Mouse (Mus musculus): Measurements from ENCODE around the gene Timm44. TPM values are rescaled to one million over a fixed set of nuclear protein-coding genes. Genes with fewer than 3 reads are reported as not detected.

Gene Timm44
- total RNA-seq, 2 experiments from 2014 or later, result 139 to 155 TPM

DNA sequence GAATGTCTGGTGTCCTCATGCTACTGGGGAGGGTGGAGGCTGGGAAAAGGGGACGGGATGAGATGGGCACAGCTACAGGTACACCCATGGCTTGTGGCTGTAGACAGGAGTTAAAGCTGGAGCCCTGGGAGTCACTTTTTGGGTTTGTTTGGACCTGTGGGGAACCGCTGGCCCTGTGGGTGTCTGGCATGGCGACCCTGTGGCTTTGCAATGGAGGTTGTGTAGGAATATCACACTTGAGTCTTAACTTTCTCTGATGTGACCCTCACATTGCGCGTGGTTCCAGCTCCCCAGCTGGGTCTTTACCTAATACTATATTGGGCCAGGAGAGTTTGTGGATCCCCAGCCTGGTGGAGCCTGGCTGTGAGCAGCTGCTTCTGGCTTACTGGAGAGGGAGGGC is 30.7 kb downstream of the Timm44 start:
- no peak for ATAC-seq (replicated peaks; ENCODE audit: low FRiP score, low TSS enrichment, poor library complexity, severe bottlenecking)

DNA sequence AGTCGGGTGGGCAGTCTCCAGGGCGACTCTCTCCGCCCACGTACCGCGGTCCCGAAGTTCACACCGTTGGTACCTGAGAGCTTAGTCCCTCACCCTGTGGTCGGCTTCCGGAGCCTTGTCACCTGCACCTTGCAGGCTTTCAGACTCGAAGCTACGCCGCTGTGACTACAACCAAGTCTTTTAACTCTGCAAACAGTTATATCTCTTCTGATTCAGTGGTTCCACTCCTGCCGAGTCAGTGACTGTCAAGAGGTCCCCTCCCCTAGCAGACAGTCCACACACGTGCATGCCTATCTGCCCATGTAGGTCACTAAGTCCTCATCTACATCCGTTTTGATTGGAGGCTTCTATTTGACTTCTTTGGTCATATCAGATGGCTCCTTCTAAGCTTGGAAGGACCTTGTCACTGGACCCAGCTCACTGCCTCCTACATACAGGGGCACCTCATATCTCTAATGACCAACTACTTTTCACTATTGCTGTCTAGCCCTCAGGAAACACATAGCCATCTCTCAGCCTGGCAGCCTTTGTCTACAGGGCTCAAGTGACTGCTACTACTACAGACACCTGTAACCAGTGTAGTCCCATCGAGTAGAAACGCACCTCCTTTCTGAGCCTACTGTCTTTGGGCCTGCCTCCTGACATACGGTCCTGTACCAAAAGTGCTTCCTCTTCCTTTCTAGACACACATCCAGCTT is 36.4 kb downstream of the Timm44 start:
- ATAC-seq (replicated peaks; ENCODE audit: low FRiP score, low TSS enrichment, poor library complexity, severe bottlenecking), result peak; percentile 61

DNA sequence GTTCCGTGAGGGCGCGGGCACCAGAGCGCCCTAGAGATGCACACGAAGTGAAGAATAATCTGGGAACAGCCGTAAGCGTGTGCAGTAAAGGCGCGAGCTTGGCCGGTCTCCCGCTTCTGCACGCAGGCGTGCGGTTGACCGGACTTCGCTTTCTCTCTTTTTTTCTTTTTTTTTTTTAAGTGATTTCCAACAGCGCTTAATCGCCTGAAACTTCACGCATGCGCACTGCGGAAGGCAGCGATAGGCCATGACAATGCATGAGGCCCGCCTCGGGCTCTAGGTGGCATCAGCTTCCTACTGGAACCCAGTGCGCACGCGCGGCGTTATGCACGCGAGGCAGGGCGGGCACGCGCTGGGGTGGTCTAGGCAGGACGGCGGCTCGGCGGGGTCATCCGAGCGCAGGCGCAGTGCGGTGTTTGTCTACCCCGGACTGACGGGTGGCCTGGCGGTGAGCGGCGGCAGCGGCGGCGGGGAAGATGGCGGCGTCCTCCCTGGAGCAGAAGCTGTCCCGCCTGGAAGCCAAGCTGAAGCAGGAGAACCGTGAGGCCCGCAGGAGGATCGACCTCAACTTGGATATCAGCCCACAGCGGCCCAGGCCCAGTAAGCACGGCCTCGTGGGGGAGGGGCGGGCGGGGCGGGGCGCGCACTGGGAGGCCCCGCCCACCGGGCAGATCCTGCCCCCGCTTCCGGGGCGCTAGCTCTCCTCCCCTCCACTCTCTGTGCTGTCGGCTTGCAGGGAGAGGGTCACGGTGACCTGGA is 37.1 kb downstream of the Timm44 start, which contains the start of the genes Map2k7 and Gm49320:
TSS of gene Map2k7 (plus strand) at position 307 of the 759 bp plus-strand sequence.
TSS of gene Gm49320 (plus strand) at position 432 of the 759 bp plus-strand sequence.
- ATAC-seq (replicated peaks; ENCODE audit: low FRiP score, low TSS enrichment, poor library complexity, severe bottlenecking), result peak; percentile 83

DNA sequence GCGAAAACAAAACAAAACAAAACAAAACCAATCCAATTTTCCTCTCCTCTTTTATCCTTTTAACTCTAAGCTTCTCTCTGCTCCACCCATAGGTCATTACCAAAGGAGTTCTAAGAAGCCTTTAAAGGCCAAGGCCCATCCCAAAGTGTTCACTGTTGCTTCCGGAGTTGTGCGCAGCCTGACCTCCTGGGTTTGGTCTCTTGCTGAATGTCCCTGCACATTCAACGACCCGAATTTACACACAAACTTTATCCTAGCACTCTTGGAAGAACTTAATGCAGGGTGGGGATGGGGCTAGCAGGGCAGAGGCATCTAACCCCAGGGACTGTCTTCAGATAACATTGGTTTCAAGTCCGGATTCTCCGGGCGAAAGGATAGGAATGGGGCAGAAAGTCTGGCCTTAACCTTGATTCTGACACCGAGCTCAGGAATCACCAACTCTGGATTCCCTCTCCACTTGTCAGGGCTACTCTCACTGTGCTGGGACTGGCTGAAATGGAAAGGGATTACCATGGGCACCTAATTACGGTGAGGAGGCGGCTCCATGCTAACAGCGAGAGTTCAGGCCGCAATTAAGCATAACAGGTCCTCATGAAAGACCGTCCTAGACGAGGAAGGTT is 37.8 kb downstream of the Timm44 start:
- ATAC-seq (replicated peaks; ENCODE audit: low FRiP score, low TSS enrichment, poor library complexity, severe bottlenecking), result peak; percentile 9

DNA sequence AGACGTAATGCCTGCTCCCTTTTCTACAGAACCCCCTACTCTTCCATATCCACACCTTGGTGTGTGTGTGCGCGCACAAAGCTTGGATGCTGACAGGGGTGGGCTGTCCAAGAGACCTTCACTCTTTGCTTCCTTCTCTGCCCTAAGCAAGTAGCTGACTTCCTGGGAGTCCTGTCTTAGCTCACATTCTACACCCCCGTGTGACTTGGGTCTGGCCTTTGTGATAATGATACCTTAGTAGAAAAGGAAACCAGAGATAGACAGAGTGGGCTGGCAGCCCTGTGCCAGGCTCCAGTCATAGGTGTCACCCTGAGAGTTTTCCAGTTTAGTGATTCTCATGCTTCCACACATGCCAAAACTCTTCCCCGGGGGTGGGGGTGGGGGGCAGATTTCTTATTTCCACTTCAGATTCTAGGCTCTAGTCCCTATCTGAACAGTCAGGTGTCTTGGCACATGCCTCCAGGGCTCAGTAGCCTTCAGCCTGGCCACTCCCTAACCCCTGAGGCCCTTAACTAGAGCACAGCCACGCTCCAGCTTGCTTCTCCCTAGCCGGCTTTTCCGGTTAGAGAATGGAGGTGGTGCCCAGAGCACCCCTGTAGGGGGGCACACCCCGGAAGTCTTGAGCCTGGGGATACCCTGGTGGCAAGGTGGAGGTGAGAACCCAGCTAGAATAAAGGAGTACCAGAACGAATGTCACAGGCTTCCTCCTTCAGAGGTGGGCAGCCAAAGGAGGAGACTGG is 44.9 kb downstream of the Timm44 start:
- ATAC-seq (replicated peaks; ENCODE audit: low FRiP score, low TSS enrichment, poor library complexity, severe bottlenecking), result peak; percentile 71

DNA sequence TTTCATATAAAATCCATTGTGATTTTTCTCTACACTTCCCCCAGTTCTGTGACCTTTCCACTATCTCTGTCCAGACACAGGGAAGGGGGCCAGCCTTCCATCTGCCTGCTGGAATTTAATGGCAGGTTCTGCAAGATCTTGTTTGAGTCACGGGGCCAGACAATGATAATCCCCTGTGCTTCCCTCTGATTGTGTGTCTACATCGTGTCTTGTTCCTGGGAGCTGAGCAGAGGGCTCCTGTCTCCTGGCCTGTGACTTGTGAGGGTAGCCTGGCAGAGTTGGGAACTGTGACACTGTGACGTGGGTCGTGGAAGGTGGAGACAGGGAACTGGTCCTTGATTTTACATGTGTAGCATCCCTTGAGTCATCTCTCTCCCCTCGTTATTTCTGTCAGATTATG is 45.9 kb downstream of the Timm44 start:
- ATAC-seq (replicated peaks; ENCODE audit: low FRiP score, low TSS enrichment, poor library complexity, severe bottlenecking), result no peak

DNA sequence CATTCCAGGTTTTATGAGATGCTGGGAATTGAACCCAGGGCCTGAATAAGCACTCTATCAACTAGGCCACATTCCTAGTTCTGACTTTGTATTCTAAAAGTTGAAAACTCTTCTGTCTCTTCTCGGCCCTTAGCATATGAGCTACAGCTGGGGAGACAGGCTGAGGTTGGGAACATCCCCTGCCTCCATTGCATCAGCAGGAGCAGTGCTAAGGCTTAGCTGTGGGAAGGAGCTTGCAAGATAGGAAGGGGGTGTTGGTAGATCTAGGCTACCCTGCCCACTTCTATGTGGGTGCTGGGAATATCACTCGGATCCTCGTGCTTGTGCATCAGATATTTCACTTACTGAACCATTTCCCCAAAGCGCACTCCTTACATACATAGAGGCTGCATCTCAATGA is 47.8 kb downstream of the Timm44 start:
- ATAC-seq (replicated peaks; ENCODE audit: low FRiP score, low TSS enrichment, poor library complexity, severe bottlenecking), result no peak

DNA sequence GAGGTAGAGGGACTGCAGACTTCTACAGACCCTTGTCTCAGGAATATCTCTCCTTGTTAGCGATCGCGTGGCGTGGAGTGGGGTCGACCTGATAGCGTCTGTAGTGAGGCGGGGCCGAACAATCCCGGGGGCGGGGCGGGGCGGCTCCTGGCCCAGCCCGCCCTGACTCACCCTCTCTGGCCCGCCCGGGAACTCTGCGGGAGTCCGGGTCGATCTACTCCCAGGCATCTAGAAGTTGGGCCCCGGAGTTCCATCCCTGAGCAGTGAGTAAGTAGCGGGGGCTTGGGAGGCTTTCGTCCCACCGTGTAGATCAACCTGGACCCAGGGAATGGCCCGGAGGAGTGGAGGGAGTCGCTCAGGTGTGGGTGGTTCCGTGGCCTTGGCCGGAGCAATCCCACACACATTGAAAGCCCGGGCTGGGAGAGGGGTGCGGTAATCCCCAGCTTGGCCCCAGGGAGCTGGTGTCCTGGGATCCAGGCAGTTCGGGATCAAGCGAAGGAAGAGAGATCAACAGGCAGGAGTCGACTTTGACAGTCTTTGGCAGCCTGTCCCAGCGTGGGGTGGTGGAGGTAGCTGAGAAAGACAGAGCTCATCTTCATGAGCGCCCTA is 48.9 kb downstream of the Timm44 start, which contains the start of gene Lrrc8e:
TSS of gene Lrrc8e (plus strand) at position 89 of the 609 bp plus-strand sequence.
- peak; percentile 65 for ATAC-seq (replicated peaks; ENCODE audit: low FRiP score, low TSS enrichment, poor library complexity, severe bottlenecking)

DNA sequence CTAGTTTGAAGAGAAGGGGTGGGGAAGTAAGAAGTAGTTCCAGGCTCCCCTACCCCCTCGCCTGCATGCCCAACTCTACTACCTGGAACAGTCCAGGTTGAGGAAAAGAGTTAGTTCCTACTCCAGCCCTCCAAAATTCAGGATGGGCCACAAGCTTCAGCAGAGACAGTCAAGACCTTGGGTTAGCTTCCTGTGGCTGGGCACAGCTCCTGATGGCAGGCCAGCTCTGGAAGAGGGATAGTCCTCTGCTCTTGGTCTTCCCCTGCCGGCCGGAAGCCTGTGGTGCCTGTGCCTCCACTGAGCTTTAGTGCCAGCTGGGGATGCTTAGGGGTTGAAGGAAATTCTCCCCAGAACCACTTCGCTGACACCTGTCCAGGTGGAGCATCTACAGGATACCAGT is 49.4 kb downstream of the Timm44 start:
- peak; percentile 16; the same call in 1 of the 2 replicates for ATAC-seq (replicated peaks; ENCODE audit: low FRiP score, low TSS enrichment, poor library complexity, severe bottlenecking)

DNA sequence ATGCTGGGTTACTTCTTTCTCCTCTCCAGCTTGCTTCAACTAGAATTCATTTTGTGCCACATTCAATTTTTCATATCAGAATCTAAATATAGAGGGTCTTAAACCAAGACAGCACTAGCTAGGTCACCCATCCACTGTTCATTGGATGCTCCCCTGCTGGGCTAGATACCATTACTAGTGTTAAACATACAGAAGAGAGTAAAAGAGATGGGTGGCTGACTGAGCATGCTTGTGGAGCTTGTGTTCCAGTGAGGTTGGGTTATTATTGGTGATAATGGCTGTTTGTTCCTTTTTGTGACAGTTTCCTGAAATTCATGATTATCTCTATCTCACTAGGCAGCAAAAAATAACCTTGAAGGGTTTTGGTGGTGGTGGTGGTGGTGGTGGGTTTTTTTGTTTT is 53.7 kb downstream of the Timm44 start:
- ATAC-seq (replicated peaks; ENCODE audit: low FRiP score, low TSS enrichment, poor library complexity, severe bottlenecking), result no peak

DNA sequence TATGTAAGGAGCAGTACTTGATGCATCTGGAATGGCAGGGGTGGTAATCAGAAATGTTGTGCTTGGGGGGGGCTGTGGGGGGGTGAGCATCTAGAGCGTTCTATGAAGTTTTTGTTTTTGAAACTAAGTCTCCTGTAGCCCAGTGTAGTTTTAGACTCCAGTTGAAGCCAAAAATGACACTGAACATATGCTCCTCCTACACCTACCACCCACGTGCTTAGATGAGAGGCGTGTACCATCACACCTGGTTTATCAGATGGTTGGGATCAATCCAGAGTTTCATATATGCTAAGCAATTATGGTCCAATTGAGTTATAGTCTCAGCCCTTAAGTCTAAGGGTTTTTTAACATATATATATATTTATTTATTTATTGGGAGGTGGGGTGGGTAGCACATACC is 56.1 kb downstream of the Timm44 start:
- no peak for ATAC-seq (replicated peaks; ENCODE audit: low FRiP score, low TSS enrichment, poor library complexity, severe bottlenecking)

DNA sequence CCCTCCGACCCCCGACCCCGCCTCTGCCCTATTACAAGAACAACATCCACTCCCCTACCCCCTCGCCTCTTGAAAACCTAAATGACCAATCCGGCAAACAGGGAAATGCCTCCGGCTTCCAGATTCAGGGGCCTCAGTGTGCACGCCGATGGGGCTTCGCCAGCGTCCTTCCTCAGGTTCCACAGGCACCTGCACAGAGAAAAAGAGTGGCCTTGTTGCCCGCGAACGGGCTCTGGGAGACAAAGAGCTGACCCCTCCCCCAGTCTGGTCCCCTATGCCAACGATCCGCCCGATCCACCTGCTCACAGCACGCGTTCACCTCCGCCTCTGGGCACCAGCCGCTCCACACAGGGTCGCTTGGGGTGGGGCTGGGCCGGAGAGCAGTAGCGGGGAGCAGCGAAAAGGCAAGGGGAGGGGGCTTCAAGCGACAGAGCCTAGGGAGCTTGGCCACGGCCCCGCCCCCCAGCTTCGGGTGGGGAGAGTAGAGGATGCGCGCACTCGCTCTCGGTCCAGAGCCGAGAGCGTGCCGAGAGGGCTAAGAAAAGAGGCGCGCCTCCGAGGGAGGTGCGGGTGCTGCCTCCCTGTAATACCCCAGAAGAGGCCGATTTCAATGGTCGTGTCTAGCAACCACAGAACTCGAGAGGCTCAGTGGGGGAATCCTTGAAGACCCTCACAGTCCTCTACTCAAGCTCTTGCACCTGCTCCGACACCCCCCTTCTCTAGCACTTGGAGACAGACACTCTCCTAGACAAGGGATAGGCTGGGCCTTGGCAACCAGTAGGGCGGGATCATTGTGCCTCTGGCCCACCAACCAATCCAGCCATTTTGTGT is 58.7 kb downstream of the Timm44 start, which contains the start of gene Prr36:
TSS of gene Prr36 (minus strand) at position 669 of the 831 bp plus-strand sequence.
- no peak for ATAC-seq (replicated peaks; ENCODE audit: low FRiP score, low TSS enrichment, poor library complexity, severe bottlenecking)

DNA sequence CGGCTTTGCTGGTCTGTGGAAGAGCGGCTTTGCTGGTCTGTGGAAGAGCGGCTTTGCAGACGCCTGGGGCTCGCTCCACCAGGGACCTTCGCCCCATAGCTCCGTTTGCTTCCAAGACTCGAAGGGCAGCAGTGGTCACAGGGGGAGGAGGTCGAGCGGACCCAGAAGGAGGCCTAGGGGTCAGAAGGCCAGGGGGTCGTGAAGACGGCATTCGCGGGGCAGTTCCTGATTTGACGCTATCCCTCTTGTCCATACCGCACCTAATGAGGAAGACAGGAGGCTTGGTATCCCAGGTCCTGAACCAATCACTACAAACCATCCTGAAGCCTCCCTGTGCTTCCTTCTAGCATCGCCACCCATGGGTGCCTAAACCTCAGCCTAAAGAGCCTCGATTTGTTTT is 59.4 kb downstream of the Timm44 start:
- ATAC-seq (replicated peaks; ENCODE audit: low FRiP score, low TSS enrichment, poor library complexity, severe bottlenecking), result no peak

DNA sequence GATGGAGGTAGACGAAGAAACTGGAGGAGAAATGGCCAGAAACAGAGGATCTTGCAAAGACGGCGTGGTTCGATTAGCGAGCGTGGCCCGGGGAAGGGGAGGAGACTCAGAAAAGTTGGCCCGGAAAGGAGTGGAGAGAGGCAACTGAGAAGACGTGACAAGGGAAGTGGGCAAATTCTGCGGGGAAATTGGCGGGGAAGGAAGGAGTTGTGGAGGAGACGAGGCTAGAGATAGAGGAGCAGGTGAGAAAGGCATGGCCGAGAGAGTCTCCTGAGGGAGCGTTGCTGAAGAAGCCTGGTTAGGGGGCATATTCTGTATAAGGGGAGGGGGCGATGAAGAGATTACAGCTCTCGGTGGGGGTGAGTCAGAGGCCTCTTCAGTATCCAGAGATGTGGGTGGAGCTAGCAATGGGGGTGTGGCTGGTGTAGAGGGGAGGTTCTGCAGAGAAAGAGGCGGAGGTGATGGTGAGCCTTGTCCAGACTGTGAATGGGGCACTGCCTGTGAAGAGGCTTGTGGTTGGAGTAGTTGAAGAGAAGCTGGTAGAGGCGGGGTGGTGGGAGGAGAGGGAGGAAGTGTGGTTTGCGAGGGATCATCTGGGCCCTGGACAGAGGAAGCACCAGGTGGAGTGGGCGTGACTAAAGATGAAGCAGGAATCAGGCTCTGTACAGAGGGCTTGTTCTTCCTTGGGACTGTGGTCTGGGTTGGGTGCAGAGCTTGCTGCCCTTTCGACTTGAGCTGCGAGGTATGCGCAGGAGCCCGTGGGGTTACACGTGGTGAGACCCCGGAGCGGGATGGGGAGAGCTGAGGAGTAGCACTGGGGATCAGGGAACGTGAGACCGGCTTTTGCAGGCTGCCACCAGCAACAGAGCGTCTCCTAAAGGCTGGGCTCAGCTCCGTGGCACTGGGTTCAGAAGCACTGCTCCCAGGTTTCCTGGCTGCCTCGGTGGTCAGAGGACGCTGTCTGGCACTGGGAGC is 61.4 kb downstream of the Timm44 start:
- ATAC-seq (replicated peaks; ENCODE audit: low FRiP score, low TSS enrichment, poor library complexity, severe bottlenecking), result peak; percentile 76

DNA sequence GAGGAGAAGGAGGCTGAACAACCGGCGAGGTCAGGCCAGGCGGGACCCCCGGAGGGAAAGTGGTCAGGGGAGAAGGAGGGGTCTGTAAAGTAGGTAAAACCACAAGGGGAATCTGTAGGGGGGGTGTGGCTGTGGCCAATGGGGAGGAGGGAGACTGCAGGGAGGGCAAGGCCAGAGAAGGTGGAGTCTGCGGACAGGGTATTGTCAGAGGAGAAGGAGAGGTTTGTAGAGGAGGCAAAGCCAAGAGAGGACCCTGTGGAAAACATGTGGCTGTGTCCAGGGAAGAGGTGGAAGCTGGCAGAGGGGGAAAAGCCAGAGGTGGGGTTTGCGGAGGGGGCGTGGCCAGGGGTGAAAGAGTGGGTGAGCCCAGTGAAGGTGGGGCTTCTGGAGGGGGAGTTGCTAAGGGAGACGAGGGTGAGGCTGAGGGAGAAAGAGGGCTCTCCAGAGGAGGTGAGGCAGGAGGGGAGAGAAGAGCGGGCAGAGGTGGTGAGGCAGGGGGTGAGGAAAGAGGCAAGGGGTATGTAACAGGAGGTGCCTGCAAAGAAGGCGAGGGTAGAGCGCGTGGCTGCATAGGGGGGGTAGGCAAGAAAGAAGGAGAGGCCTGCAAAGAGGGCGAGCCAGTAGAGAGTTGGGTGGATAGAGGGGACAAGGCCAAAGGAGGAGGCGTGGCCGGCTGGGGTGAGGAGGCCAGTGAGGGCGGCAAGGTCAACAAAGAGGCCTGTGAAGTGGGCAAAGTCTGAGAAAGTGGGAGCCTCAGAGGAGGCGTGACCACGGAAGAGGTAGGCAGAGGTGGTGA is 62.3 kb downstream of the Timm44 start:
- ATAC-seq (replicated peaks; ENCODE audit: low FRiP score, low TSS enrichment, poor library complexity, severe bottlenecking), result peak; percentile 54

DNA sequence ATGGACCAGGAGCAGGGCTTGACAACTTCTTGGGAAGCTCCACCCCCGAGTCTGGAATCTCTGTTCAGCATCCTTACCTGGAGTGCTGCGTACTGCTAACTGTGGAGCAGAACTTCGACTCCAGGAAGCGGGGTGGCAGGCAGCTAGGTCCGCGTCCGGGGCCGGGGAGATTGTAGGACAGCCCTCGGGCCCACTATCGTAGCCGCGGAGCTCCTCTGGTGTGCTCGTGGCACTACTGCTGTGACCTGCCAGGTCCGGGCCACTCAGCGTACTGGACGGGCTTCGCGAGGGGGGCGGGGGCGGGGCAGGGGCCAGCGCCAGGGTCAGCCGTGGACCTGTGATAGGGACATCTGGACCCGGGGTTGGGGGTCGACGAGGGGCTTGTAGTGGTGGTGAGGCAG is 62.9 kb downstream of the Timm44 start:
- 0 out of 2 replicates have a peak, but pooled peaks have one; percentile 17 for ATAC-seq (replicated peaks; ENCODE audit: low FRiP score, low TSS enrichment, poor library complexity, severe bottlenecking)

All from megakaryocyte-erythroid progenitor cell, adult 5-6 weeks (primary cell).